Mouse (Mus musculus) lung, adult 2 months (tissue): ENCODE data around the gene Otof. TPM values are rescaled to one million over a fixed set of nuclear protein-coding genes. Genes with fewer than 3 reads are reported as not detected.

Source experiments
- DNase-seq: peaks from one replicate; pipeline ENCODE4 v3.0.0; 2022
- H3K4me1 ChIP-seq: fragments of 200-500 bp; 2 replicates; pipeline ENCODE4 v1.6.1; 2011; ENCODE audit warnings: low read length; ENCODE audit not compliant: control insufficient read depth, insufficient read depth
- H3K4me3 ChIP-seq: fragments of 200-500 bp; replicated peaks from 2 replicates; pipeline ENCODE3; 2011; ENCODE audit warnings: low read depth, mild to moderate bottlenecking, control low read depth, low read length; ENCODE audit errors: extremely low read depth
- CTCF ChIP-seq: fragments of 200-500 bp; IDR thresholded peaks from 2 replicates; pipeline ENCODE4 v1.5.1; 2011; ENCODE audit warnings: mild to moderate bottlenecking, low read length, control low read depth; ENCODE audit not compliant: insufficient read depth
- POLR2A ChIP-seq: fragments of 200-500 bp; IDR thresholded peaks from 2 replicates; pipeline ENCODE4 v1.6.1; 2011; ENCODE audit warnings: low read depth, mild to moderate bottlenecking, control low read depth, low read length, borderline replicate concordance; ENCODE audit errors: extremely low read depth
- WGBS: fragments of 180-500 bp; shearing (Covaris S2); methylation state at CpG from one replicate; pipeline ENCODE4 v1.1.7; 2018; 5-methylcytosine and 5-hydroxymethylcytosine counted together
- polyA plus RNA-seq: library from polyadenylated mRNA; depleted of rRNA; stranded (reverse); fragments of >200 nt; gene quantifications from 2 replicates; pipeline ENCODE4 v1.2.3, GENCODE M21; 2012

Otof gene
- polyA plus RNA-seq, 1 experiment: 0.26 TPM

DNA sequence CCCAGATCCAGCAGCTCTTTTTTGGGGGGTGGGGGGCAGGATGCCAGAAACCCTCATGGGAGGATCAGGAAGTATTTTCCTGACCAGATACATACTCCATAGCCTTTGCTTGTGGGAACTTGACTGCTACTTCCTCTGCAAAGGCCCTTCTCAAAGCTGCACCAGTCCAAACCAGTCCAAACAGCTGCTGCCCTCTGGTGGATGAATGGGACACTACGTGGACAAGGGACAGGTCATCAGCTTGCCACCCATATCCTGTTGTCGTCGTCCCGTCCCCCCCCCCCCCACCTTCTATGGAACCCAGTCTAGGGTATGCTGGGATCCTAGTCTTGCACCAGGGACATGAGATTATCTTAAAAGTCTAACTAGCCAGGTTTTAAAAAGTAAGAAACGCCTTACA is 20.6 kb upstream of the Otof start:
- TF ChIP-seq CTCF: peak; percentile 88
- TF ChIP-seq POLR2A: no peak
- Histone ChIP-seq H3K4me3 (no peak overlapping the region), H3K4me1 (no peaks in the 10 kb centered on the region)
- peak; percentile 49 for DNase-seq
- 16% methylated on average over 5 of the region's 5 CpGs for WGBS

- no peak for TF ChIP-seq POLR2A
- TF ChIP-seq CTCF: peak; percentile 87
- no peak for DNase-seq
Measured at GRCm38 (mm10) chr5:30476534-30476933, 14.8 kb upstream of the Otof start.

DNA sequence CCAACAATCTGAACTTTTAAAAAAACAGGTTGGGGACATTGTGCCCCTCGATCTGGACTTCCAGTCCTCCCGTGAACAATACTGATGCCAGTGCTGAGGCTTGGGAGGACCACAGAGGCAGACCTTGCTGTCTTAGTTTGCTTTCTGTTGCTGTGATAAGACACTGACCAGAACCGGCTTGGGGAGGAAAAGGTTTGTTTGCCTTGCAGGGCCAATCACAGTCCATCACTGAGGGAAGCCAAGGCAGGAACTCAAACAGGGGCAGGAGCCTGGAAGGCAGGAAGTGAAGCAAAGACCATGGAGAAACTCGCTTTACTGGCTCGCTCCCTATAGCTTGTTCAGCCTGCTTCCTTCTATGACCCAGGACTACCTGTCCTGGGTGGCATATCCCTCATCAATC is 10.4 kb upstream of the Otof start:
- Histone ChIP-seq H3K4me3 (no peak overlapping the region), H3K4me1 (no peaks in the 10 kb centered on the region)
- no peak for TF ChIP-seq POLR2A
- no peak for TF ChIP-seq CTCF
- DNase-seq: no peak
- 45% methylated on average over 5 of the region's 5 CpGs for WGBS

More at GRCm38 (mm10) chr5:30476534-30476933, 14.8 kb upstream of the Otof start:
- Histone ChIP-seq H3K4me1 (no peaks in the 10 kb centered on the region), H3K4me3 (no peak overlapping the region)
- 37% methylated on average over 10 of the region's 10 CpGs for WGBS

GRCm38 (mm10) chr5:30470454-30470853 is 8.7 kb upstream of the Otof start:
- Histone ChIP-seq H3K4me1 (no peaks in the 10 kb centered on the region), H3K4me3 (no peak overlapping the region)
- 49% methylated on average over 6 of the region's 6 CpGs for WGBS
- no peak for TF ChIP-seq CTCF
- TF ChIP-seq POLR2A: no peak
- DNase-seq: no peak

DNA sequence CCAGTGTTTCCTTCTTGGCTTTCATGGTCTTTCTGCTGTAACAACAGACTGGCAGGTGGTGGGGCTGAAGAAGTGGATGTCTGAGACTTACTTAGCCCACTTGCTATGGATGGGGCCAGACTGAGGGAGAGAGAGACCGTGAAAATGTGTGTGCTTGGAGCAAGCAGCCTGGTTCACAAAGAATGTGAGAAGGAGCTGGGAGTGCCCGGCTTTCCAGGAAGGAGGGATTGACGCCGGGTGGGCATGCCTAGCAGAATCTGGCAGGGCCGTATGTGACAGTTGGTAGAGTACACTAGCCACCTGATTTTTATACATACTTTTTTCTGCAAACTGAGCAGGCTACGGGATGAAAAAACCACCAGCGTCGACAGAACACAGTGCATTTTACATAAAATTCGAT is 4.6 kb upstream of the Otof start:
- Histone ChIP-seq H3K4me1 (no peaks in the 10 kb centered on the region), H3K4me3 (no peak overlapping the region)
- TF ChIP-seq POLR2A (no peak), CTCF (no peak)
- 35% methylated on average over 9 of the region's 9 CpGs for WGBS
- DNase-seq: no peak

- 27% methylated on average over 21 of the region's 21 CpGs for WGBS
- TF ChIP-seq POLR2A: 0 out of 2 replicates have a peak, but pooled peaks have one; percentile 24
- no peak for TF ChIP-seq CTCF
- H3K4me3 ChIP-seq: peak within 1 kb of the TSS; percentile 43
- DNase-seq: no peak
- H3K4me1 ChIP-seq: no peaks in the 10 kb centered on the region
Measured at GRCm38 (mm10) chr5:30465861-30466260, 4.1 kb upstream of the Otof start, which contains the start of gene 1700001C02Rik. Gene 1700001C02Rik, plus strand, starts transcription at chr5:30466047.

DNA sequence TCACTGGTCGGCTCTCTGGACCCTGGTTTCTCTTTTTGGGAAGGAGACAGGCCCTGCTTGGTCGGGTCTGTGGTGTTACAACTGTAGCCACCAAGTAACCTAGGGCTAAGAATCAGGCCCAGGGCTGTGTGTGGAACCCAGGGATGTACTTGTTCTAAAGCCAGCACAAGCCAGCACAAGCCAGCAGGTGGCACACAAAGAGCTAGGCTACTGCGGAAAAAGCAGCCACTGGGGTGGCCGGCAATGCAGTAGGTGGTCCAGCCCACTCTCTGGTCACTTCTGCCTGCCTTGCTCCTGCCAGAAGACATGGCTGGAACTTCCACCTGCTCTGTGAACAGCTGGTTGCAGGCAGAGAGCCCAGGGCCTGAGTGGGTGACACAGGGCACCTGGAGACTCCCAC is 1.6 kb downstream of the Otof start:
- Histone ChIP-seq H3K4me3 (no peak overlapping the region), H3K4me1 (no peaks in the 10 kb centered on the region)
- DNase-seq: no peak
- TF ChIP-seq POLR2A (no peak), CTCF (no peak)
- 39% methylated on average over 4 of the region's 4 CpGs for WGBS

DNA sequence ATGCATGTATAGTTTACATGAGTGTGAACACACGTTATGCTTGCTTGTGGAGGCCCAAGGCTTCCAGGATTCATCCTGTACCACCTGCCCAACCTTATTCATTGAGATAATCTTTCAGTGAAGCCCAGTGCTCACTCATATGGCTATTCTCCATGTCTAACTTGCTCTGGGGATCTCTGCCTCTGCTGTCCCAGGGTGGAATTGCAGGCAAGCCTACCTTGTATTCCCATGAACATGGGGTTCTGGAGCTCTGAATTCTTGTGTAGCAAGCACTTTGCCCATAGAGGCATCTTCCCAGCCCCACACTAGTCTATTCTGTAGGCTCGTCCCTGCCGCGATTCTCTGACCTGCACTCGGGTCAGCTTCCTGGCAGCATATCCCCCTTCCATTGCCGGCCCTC is 5.7 kb downstream of the Otof start:
- 37% methylated on average over 6 of the region's 6 CpGs for whole genome bisulfite sequencing
- H3K4me3 ChIP-seq: no peak overlapping the region
- DNase-seq: no peak
- 0 out of 2 replicates have a peak, but pooled peaks have one; percentile 6 for TF ChIP-seq CTCF
- no peak for TF ChIP-seq POLR2A
- H3K4me1 ChIP-seq: no peaks in the 10 kb centered on the region

- Histone ChIP-seq H3K4me1 (no peaks in the 10 kb centered on the region), H3K4me3 (no peak overlapping the region)
- DNase-seq: no peak
- WGBS: 82% methylated on average over 13 of the region's 13 CpGs
- TF ChIP-seq POLR2A (no peak), CTCF (no peak)
Measured at GRCm38 (mm10) chr5:30444327-30444895, 17.3 kb downstream of the Otof start.

- 65% methylated on average over 5 of the region's 5 CpGs for WGBS
- Histone ChIP-seq H3K4me3 (no peak overlapping the region), H3K4me1 (no peaks in the 10 kb centered on the region)
- DNase-seq: no peak
- no peak; the same call in 1 of the 2 replicates for TF ChIP-seq CTCF
- no peak for TF ChIP-seq POLR2A
Measured at GRCm38 (mm10) chr5:30442196-30442595, 19.5 kb downstream of the Otof start.

GRCm38 (mm10) chr5:30440308-30440906 is 21.3 kb downstream of the Otof start:
- Histone ChIP-seq H3K4me1 (no peaks in the 10 kb centered on the region), H3K4me3 (no peak overlapping the region)
- DNase-seq: no peak
- 81% methylated on average over 8 of the region's 8 CpGs for WGBS
- TF ChIP-seq CTCF (no peak), POLR2A (no peak)
